Mouse (Mus musculus) forebrain, embryonic 14.5 days (tissue): ENCODE measurements at regions not wholly inside any gene's neighbourhood (a gene's known extent, or its start where the extent isn't known, plus 50 kb on each side); places are given as distances from the start of the nearest gene placed in this dataset.

Experiments used
- ATAC-seq: fragments of 200-750 bp; cut with Nextera tagmentation; 2 replicates; pipeline ENCODE4 v1.8.0; 2017; ENCODE audit warnings: mild to moderate bottlenecking, moderate library complexity
- DNase-seq: peaks from one replicate; pipeline ENCODE4 v3.0.0-alpha.2; 2015; ENCODE audit warnings: low spot score
- H3K27ac ChIP-seq: fragments of 300-500 bp; sonication (generic); 2 replicates; pipeline ENCODE4 v1.5.1; 2014; ENCODE audit warnings: low read depth, mild to moderate bottlenecking, control low read depth, low read length, moderate library complexity
- H3K27me3 ChIP-seq: fragments of 300-500 bp; sonication (generic); replicated peaks from 2 replicates; pipeline ENCODE4 v1.6.1; 2014; ENCODE audit warnings: low read length, control low read depth, mixed read lengths; ENCODE audit not compliant: control insufficient read depth, insufficient read depth
- H3K36me3 ChIP-seq: fragments of 300-500 bp; sonication (generic); 2 replicates; pipeline ENCODE4 v1.6.1; 2014; ENCODE audit warnings: low read length, control low read depth; ENCODE audit not compliant: control insufficient read depth, insufficient read depth
- H3K4me1 ChIP-seq: fragments of 300-500 bp; sonication (generic); 2 replicates; pipeline ENCODE4 v1.6.1; 2014; ENCODE audit warnings: antibody characterized with exemption, low read length, control low read depth; ENCODE audit not compliant: control insufficient read depth, insufficient read depth
- H3K4me2 ChIP-seq: fragments of 300-500 bp; sonication (generic); 2 replicates; pipeline ENCODE4 v1.6.1; 2014; ENCODE audit warnings: mild to moderate bottlenecking, control low read depth, low read length
- H3K4me3 ChIP-seq: fragments of 300-500 bp; sonication (generic); 2 replicates; pipeline ENCODE4 v1.5.1; 2014; ENCODE audit warnings: low read depth, low read length, control low read depth
- H3K9ac ChIP-seq: fragments of 300-500 bp; sonication (generic); 2 replicates; pipeline ENCODE4 v1.6.1; 2014; ENCODE audit warnings: mild to moderate bottlenecking, low read length, control low read depth, moderate library complexity
- H3K9me3 ChIP-seq: fragments of 300-500 bp; sonication (generic); replicated peaks from 2 replicates; pipeline ENCODE4 v1.6.1; 2016; ENCODE audit warnings: low read length, control low read depth, mixed read lengths; ENCODE audit not compliant: control insufficient read depth
- WGBS: fragments of 180-500 bp; shearing (Covaris S2); extraction: QIAGEN DNeasy Blood & Tissue Kit; methylation state at CpG from one replicate; pipeline ENCODE4 v1.1.7; 2014; 5-methylcytosine and 5-hydroxymethylcytosine counted together

DNA sequence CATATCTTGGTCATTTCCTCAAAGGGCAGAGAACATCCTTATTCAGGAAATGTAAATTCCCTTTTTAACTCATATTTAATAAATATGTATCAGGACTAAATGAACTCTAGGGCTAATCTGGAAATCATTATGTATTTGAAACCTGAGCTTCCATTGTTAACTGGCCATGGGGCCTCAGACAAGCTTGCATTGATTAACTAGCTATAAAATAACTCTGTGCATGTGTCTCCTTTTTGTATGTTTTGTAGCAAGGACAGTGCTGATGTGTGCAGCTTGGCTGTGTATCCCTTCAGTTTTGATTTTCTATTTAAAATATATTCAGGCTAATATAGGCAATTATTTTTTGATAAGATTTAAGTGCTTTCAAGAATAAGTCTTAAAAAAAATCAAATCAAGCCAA, 574.1 kb downstream of the Ncam2 start:
- Histone ChIP-seq H3K4me1 (no peaks in the 10 kb centered on the region), H3K9ac (no peak overlapping the region), H3K27me3 (no peaks in the 10 kb centered on the region), H3K36me3 (no peaks in the 10 kb centered on the region), H3K9me3 (no peaks in the 10 kb centered on the region), H3K27ac (no peak overlapping the region), H3K4me2 (no peak overlapping the region), H3K4me3 (no peak overlapping the region)
- ATAC-seq: no peak
- no peak for DNase-seq

DNA sequence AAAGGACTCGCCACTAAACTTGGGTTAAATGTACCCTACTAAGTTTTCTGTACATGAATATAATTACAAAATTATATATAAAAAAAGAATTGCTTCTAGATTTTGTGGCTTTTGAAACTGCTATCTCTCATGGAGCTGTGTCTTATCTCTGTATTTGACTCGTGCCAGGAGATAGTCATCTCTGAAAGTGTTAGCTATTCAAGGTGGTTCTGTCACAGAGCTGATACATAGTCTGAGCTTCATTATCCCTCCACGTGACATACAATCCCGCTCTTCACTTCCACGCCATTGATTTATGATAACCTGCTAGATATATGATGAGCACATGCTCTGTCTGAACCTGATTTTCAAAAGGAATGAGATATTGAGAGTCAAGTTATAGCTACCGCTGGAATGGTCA, 593.5 kb downstream of the Ncam2 start:
- no peak overlapping the region for H3K4me2 ChIP-seq
- H3K9me3 ChIP-seq: no peaks in the 10 kb centered on the region
- no peaks in the 10 kb centered on the region for H3K27me3 ChIP-seq
- H3K4me1 ChIP-seq: no peaks in the 10 kb centered on the region
- H3K4me3 ChIP-seq: no peak overlapping the region
- ATAC-seq (no peak), DNase-seq (no peak)
- no peak overlapping the region for H3K27ac ChIP-seq
- H3K9ac ChIP-seq: no peak overlapping the region
- no peaks in the 10 kb centered on the region for H3K36me3 ChIP-seq
- 91% methylated on average over 6 of the region's 6 CpGs for WGBS

DNA sequence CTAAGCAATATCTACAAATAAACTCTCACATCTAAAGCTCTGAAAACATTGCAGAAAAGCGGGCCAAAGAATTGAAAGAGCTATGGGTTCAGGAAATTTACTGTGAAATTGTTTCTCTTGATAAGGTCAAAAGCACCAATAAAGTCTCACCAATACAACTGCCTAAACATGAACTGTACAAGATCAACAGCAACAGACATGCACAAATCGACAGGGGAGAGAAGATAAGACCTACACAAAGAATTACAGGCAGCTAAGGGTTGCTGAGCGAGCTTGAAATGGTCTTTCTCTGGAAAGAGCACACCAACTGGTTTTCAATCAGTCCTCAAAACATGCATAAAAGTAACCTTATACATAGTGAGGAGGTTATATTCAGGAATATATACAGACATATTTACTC, 616.4 kb downstream of the Ncam2 start:
- Histone ChIP-seq H3K36me3 (no peaks in the 10 kb centered on the region), H3K27me3 (no peaks in the 10 kb centered on the region), H3K4me2 (no peak overlapping the region), H3K9ac (no peak overlapping the region), H3K4me3 (no peak overlapping the region), H3K27ac (no peak overlapping the region), H3K4me1 (no peaks in the 10 kb centered on the region), H3K9me3 (no peaks in the 10 kb centered on the region)
- ATAC-seq: no peak
- WGBS: 82% methylated on average over 3 of the region's 3 CpGs
- no peak for DNase-seq

DNA sequence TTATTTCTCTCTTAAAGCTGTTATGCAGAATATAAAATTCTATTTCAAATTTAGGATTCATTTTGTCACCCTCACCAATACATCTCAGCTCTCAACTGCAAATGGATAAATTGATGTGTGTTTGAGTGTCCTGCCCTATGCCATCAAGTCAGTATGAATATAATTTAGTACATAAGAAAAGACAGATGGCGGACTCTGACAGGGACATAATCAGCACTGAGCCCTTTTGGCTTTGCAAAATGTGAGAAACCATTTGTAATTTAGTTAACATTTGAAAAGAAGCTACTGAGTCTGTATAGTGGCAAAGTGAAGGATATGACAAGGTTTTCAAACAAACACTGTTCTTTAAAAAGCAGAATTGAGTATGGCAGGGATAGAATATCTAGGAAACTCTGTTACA, 638.1 kb downstream of the Ncam2 start:
- ATAC-seq: no peak

DNA sequence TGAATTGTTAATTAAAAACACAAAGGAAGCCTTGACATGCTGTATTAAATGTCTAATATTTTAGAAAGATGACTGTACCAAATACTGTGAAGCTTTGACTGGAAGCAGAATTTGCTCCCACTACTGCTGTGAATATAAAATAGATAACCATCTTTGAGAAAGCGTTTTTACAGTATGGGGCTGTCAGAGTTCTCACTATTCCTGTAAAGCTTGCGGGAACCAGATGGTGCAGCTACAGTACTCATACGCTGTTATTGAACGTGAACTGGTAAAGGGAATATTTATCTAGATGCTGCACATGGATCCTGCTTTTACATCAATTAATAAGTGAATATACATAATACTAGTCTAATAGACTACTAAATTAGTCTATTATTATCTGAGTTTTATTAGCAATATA, 679.2 kb downstream of the Ncam2 start:
- peak; percentile 84; the same call in 1 of the 2 replicates for ATAC-seq
- H3K9ac ChIP-seq: no peak overlapping the region
- H3K4me2 ChIP-seq: no peak overlapping the region
- WGBS: 76% methylated on average over 4 of the region's 4 CpGs
- no peaks in the 10 kb centered on the region for H3K27me3 ChIP-seq
- no peak overlapping the region for H3K4me3 ChIP-seq
- H3K4me1 ChIP-seq: no peaks in the 10 kb centered on the region
- no peaks in the 10 kb centered on the region for H3K36me3 ChIP-seq
- no peak overlapping the region for H3K27ac ChIP-seq
- H3K9me3 ChIP-seq: no peaks in the 10 kb centered on the region
- peak; percentile 65 for DNase-seq

More for the DNA sequence above, 638.1 kb downstream of the Ncam2 start:
- Histone ChIP-seq H3K9ac (no peak overlapping the region), H3K4me1 (no peaks in the 10 kb centered on the region), H3K36me3 (no peaks in the 10 kb centered on the region), H3K9me3 (no peaks in the 10 kb centered on the region), H3K27me3 (no peaks in the 10 kb centered on the region), H3K4me2 (no peak overlapping the region), H3K27ac (no peak overlapping the region), H3K4me3 (no peak overlapping the region)
- peak; percentile 39 for DNase-seq
- WGBS: 72% methylated on average over 1 of the region's 1 CpGs
